Mouse (Mus musculus): ENCODE measurements around the gene Ina. TPM values are rescaled to one million over a fixed set of nuclear protein-coding genes. Genes with fewer than 3 reads are reported as not detected.

Ina gene
- polyA plus RNA-seq, 1 experiment from 2014 or later: 0.41 TPM

Other genes starting within 250 kb of the Ina start
- 61.5 and 80.2 TPM in 2 replicates for gene Nt5c2, start 455 bp downstream of the Ina start, polyA plus RNA-seq (2014; fragmentation: Nextera tagmentation; extraction: Ambion mirVana)
- gene Pcgf6, start 36.2 kb downstream of the Ina start, polyA plus RNA-seq (2014; fragmentation: Nextera tagmentation; extraction: Ambion mirVana): 36.4 and 37.1 TPM in 2 replicates
- 9.6 and 10.6 TPM in 2 replicates for gene Taf5, start 53.0 kb downstream of the Ina start, polyA plus RNA-seq (2014; fragmentation: Nextera tagmentation; extraction: Ambion mirVana)
- 1,126 and 1,715 TPM in 2 replicates for gene Usmg5, start 75.9 kb downstream of the Ina start, polyA plus RNA-seq (2014; fragmentation: Nextera tagmentation; extraction: Ambion mirVana)
- gene Pdcd11, start 76.1 kb downstream of the Ina start, polyA plus RNA-seq (2014; fragmentation: Nextera tagmentation; extraction: Ambion mirVana): 9.9 and 11.1 TPM in 2 replicates
- 1.9 and 3.8 TPM in 2 replicates for gene Calhm2, start 123.6 kb downstream of the Ina start, polyA plus RNA-seq (2014; fragmentation: Nextera tagmentation; extraction: Ambion mirVana)
- not detected in 2 replicates for gene Calhm1, start 129.6 kb downstream of the Ina start, polyA plus RNA-seq (2014; fragmentation: Nextera tagmentation; extraction: Ambion mirVana)
- gene Calhm3, start 143.1 kb downstream of the Ina start, polyA plus RNA-seq (2014; fragmentation: Nextera tagmentation; extraction: Ambion mirVana): not detected in 2 replicates
- 4.7 and 5.9 TPM in 2 replicates for gene Neurl1a, start 164.1 kb downstream of the Ina start, polyA plus RNA-seq (2014; fragmentation: Nextera tagmentation; extraction: Ambion mirVana)

All from kidney, embryonic 14.5 days (tissue).